Comparison of ENCODE assay signal across 8 mouse cellular contexts in genomic region chr13:52154111-52154843, GRCm38 (mm10).
DNase-seq lines count a peak whose midpoint lies in the region; ATAC-seq and TF ChIP-seq lines count a peak whose summit lies in the region.
"Had no signal": no experiment of that assay in that cellular context is flagged by ENCODE, and none has a peak within 500 bp of the region (broad histone marks: within the 10 kb centered on the region; RNA-seq: fewer than 3 reads in every experiment).

No protein-coding gene starts in this region.

- H3K27me3 ChIP-seq in liver, adult 2 months (ENCODE audit: control insufficient read depth, insufficient read depth, low read length), result no peaks in the 10 kb centered on the region
- H3K27me3 ChIP-seq in liver, embryonic 11.5 days (replicated peaks; ENCODE audit: control insufficient read depth, insufficient read depth, low read length), result no peaks in the 10 kb centered on the region
- no peaks in the 10 kb centered on the region for H3K27me3 ChIP-seq in embryonic facial prominence, embryonic 15.5 days
- no peaks in the 10 kb centered on the region for H3K27me3 ChIP-seq in hindbrain, embryonic 14.5 days (ENCODE audit: control insufficient read depth, insufficient read depth, low read length)
- H3K27me3 ChIP-seq in midbrain, embryonic 16.5 days (ENCODE audit: control insufficient read depth, insufficient read depth, low read depth, low read length), result no peaks in the 10 kb centered on the region
- H3K27me3 ChIP-seq: heart, embryonic 12.5 days had no signal

- peaks cover 26% of the 10 kb centered on the region for H3K4me1 ChIP-seq in liver, adult 2 months (ENCODE audit: control insufficient read depth, insufficient read depth, low read length)
- H3K4me1 ChIP-seq in liver, embryonic 11.5 days (replicated peaks; ENCODE audit: control insufficient read depth, insufficient read depth, low read length), result 0 out of 2 replicates have a peak, but pooled peaks cover 4% of the 10 kb centered on the region
- peaks cover 43% of the 10 kb centered on the region for H3K4me1 ChIP-seq in embryonic facial prominence, embryonic 15.5 days
- H3K4me1 ChIP-seq in hindbrain, embryonic 14.5 days (replicated peaks; ENCODE audit: control insufficient read depth, insufficient read depth, low read length), result peaks cover 20% of the 10 kb centered on the region
- peaks cover 16% of the 10 kb centered on the region; the same call in 1 of the 2 replicates for H3K4me1 ChIP-seq in midbrain, embryonic 16.5 days (ENCODE audit: control insufficient read depth, insufficient read depth, low read length)

- H3K4me3 ChIP-seq in liver, adult 2 months (ENCODE audit: insufficient read depth, low read depth, low read length), result no peak overlapping the region
- H3K4me3 ChIP-seq in liver, embryonic 11.5 days (ENCODE audit: low read depth, low read length), result no peak overlapping the region
- no peak overlapping the region for H3K4me3 ChIP-seq in embryonic facial prominence, embryonic 15.5 days (replicated peaks)
- H3K4me3 ChIP-seq in hindbrain, embryonic 14.5 days (replicated peaks; ENCODE audit: low read length), result no peak overlapping the region
- H3K4me3 ChIP-seq in midbrain, embryonic 16.5 days (ENCODE audit: low read depth, low read length), result no peak overlapping the region
- H3K4me3 ChIP-seq: heart, embryonic 12.5 days had no signal

- no peaks in the 10 kb centered on the region for H3K9me3 ChIP-seq in liver, embryonic 11.5 days (ENCODE audit: control insufficient read depth, low read length)
- H3K9me3 ChIP-seq in embryonic facial prominence, embryonic 15.5 days (replicated peaks), result no peaks in the 10 kb centered on the region
- H3K9me3 ChIP-seq in hindbrain, embryonic 14.5 days (ENCODE audit: control insufficient read depth, low read length), result no peaks in the 10 kb centered on the region
- H3K9me3 ChIP-seq in midbrain, embryonic 16.5 days (replicated peaks; ENCODE audit: control insufficient read depth, low read length, poor library complexity, severe bottlenecking), result no peaks in the 10 kb centered on the region

- peak; percentile 99 for DNase-seq in liver, adult 2 months (ENCODE audit: extremely low read depth, low read depth, low spot score)
- DNase-seq in liver, embryonic 11.5 days (ENCODE audit: low spot score), result no peak
- no peak for DNase-seq in hindbrain, embryonic 14.5 days (ENCODE audit: low spot score)
- no peak for DNase-seq in thymus, postnatal 25 days
- DNase-seq in T-cell, adult 2 months (ENCODE audit: low spot score), result no peak

- peak overlapping the region; percentile 30 for H3K9ac ChIP-seq in liver, adult 2 months (ENCODE audit: low read depth, low read length)
- no peak overlapping the region for H3K9ac ChIP-seq in liver, embryonic 11.5 days (ENCODE audit: low read depth, low read length)
- no peak overlapping the region for H3K9ac ChIP-seq in embryonic facial prominence, embryonic 15.5 days
- H3K9ac ChIP-seq in hindbrain, embryonic 14.5 days, result no peak overlapping the region; the same call in 1 of the 2 replicates
- H3K9ac ChIP-seq in midbrain, embryonic 16.5 days (ENCODE audit: low read depth, low read length), result no peak overlapping the region
- H3K9ac ChIP-seq: heart, embryonic 12.5 days had no signal

- ATAC-seq in liver, embryonic 11.5 days (replicated peaks; ENCODE audit: low FRiP score), result no peak
- no peak for ATAC-seq in embryonic facial prominence, embryonic 15.5 days (ENCODE audit: insufficient number of reproducible peaks, low FRiP score, low TSS enrichment, low read depth)
- ATAC-seq in hindbrain, embryonic 14.5 days (ENCODE audit: low FRiP score), result peak; percentile 72
- ATAC-seq in midbrain, embryonic 16.5 days, result peak; percentile 56; the same call in 1 of the 2 replicates

- no peaks in the 10 kb centered on the region for H3K36me3 ChIP-seq in liver, adult 2 months (ENCODE audit: control insufficient read depth, insufficient read depth, low read length)
- H3K36me3 ChIP-seq in liver, embryonic 11.5 days (ENCODE audit: control insufficient read depth, insufficient read depth, low read length), result no peaks in the 10 kb centered on the region
- H3K36me3 ChIP-seq in embryonic facial prominence, embryonic 15.5 days, result no peaks in the 10 kb centered on the region
- no peaks in the 10 kb centered on the region for H3K36me3 ChIP-seq in hindbrain, embryonic 14.5 days (replicated peaks; ENCODE audit: control insufficient read depth, insufficient read depth)
- H3K36me3 ChIP-seq in midbrain, embryonic 16.5 days (ENCODE audit: control insufficient read depth, insufficient read depth, low read length), result no peaks in the 10 kb centered on the region
- H3K36me3 ChIP-seq: heart, embryonic 12.5 days had no signal

- WGBS in liver, adult 2 months, result 29% methylated on average over 5 of the region's 5 CpGs
- 72% methylated on average over 5 of the region's 5 CpGs for WGBS in liver, embryonic 11.5 days
- WGBS in embryonic facial prominence, embryonic 15.5 days, result 47% methylated on average over 5 of the region's 5 CpGs
- WGBS in hindbrain, embryonic 14.5 days, result 74% methylated on average over 5 of the region's 5 CpGs
- 72% methylated on average over 5 of the region's 5 CpGs for WGBS in midbrain, embryonic 16.5 days

- no peak for TF ChIP-seq POLR2A in liver, adult 2 months (IDR thresholded peaks at IDR 0.05; ENCODE audit: extremely low read depth, insufficient read depth, low read length)

- no peak overlapping the region for H3K4me2 ChIP-seq in liver, embryonic 11.5 days
- H3K4me2 ChIP-seq in embryonic facial prominence, embryonic 15.5 days (replicated peaks), result no peak overlapping the region
- H3K4me2 ChIP-seq in hindbrain, embryonic 14.5 days (replicated peaks), result 0 out of 2 replicates have a peak overlapping the region, but pooled peaks have one; percentile 39
- peak overlapping the region; percentile 41; the same call in 1 of the 2 replicates for H3K4me2 ChIP-seq in midbrain, embryonic 16.5 days (ENCODE audit: low read length)
- H3K4me2 ChIP-seq: heart, embryonic 12.5 days had no signal

- peak; percentile 31; the same call in 1 of the 2 replicates for TF ChIP-seq CTCF in liver, adult 2 months (IDR thresholded peaks at IDR 0.05; ENCODE audit: low read depth, low read length)

- H3K79me2 ChIP-seq in liver, adult 2 months (ENCODE audit: control insufficient read depth, insufficient read depth, low read length), result no peaks in the 10 kb centered on the region

- peak overlapping the region; percentile 92 for H3K27ac ChIP-seq in liver, adult 2 months (replicated peaks; ENCODE audit: insufficient read depth, low read depth, low read length)
- H3K27ac ChIP-seq in liver, embryonic 11.5 days (ENCODE audit: low read depth, low read length), result no peak overlapping the region
- 0 out of 2 replicates have a peak overlapping the region, but pooled peaks have one; percentile 48 for H3K27ac ChIP-seq in embryonic facial prominence, embryonic 15.5 days (replicated peaks)
- peak overlapping the region; percentile 65 for H3K27ac ChIP-seq in hindbrain, embryonic 14.5 days
- H3K27ac ChIP-seq in midbrain, embryonic 16.5 days (ENCODE audit: low read length), result peak overlapping the region; percentile 62

Comparison
In these comparisons a context has a peak if more than half of its experiments do, and no peak if none do; other contexts are left out.
1. ATAC-seq: peak in hindbrain, embryonic 14.5 days (single experiment) and midbrain, embryonic 16.5 days (single experiment); none in liver, embryonic 11.5 days (single experiment) and embryonic facial prominence, embryonic 15.5 days (single experiment).
2. H3K4me2 ChIP-seq: peak in hindbrain, embryonic 14.5 days (single experiment) and midbrain, embryonic 16.5 days (single experiment); none in liver, embryonic 11.5 days (single experiment) and embryonic facial prominence, embryonic 15.5 days (single experiment).